17 mouse cellular contexts compared by ENCODE assay signal in genomic region chr3:101127766-101128165, GRCm38 (mm10).
"Had no signal": no experiment of that assay in that cellular context is flagged by ENCODE, and none has a peak within 500 bp of the region (broad histone marks: within the 10 kb centered on the region; RNA-seq: fewer than 3 reads in every experiment).

No protein-coding gene starts in this region.

- H3K4me2 ChIP-seq: lung, embryonic 15.5 days; midbrain, embryonic 13.5 days; midbrain, embryonic 15.5 days; neural tube, embryonic 12.5 days; stomach, embryonic 15.5 days had no signal

- ATAC-seq: liver, postnatal 0 days; lung, postnatal 0 days; midbrain, embryonic 13.5 days; midbrain, embryonic 15.5 days had no signal

- H3K27me3 ChIP-seq: lung, embryonic 15.5 days; midbrain, embryonic 15.5 days; neural tube, embryonic 12.5 days; stomach, embryonic 15.5 days had no signal

- H3K36me3 ChIP-seq: lung, embryonic 15.5 days; midbrain, embryonic 13.5 days; midbrain, embryonic 15.5 days; neural tube, embryonic 12.5 days; stomach, embryonic 15.5 days had no signal

- H3K4me3 ChIP-seq: lung, embryonic 15.5 days; megakaryocyte, embryonic 14.5 days; midbrain, embryonic 13.5 days; midbrain, embryonic 15.5 days; neural tube, embryonic 12.5 days; stomach, embryonic 15.5 days had no signal

- H3K27ac ChIP-seq: lung, embryonic 15.5 days; macrophage; midbrain, embryonic 13.5 days; midbrain, embryonic 15.5 days; neural tube, embryonic 12.5 days; stomach, embryonic 15.5 days; stomach, postnatal 0 days had no signal

- DNase-seq: liver, postnatal 0 days; lung, adult 2 months; lung, postnatal 14 days; lung, postnatal 36 days; right cerebral cortex, postnatal 14 days; thymus, adult 2 months; thymus, postnatal 25 days; thymus, postnatal 4 days had no signal

- H3K4me1 ChIP-seq: midbrain, embryonic 13.5 days; midbrain, embryonic 15.5 days had no signal

- H3K9ac ChIP-seq: liver, postnatal 0 days; lung, embryonic 15.5 days; midbrain, embryonic 13.5 days; midbrain, embryonic 15.5 days; neural tube, embryonic 12.5 days; stomach, embryonic 15.5 days had no signal

- H3K9me3 ChIP-seq: lung, embryonic 15.5 days; megakaryocyte, embryonic 14.5 days; midbrain, embryonic 13.5 days; midbrain, embryonic 15.5 days; neural tube, embryonic 12.5 days; stomach, embryonic 15.5 days had no signal
